Comparison of ENCODE assay signal across 27 mouse cellular contexts in genomic region chr14:110125936-110126710, GRCm38 (mm10).
DNase-seq lines count a peak whose midpoint lies in the region; ATAC-seq and TF ChIP-seq lines count a peak whose summit lies in the region.
"Had no signal": no experiment of that assay in that cellular context is flagged by ENCODE, and none has a peak within 500 bp of the region (broad histone marks: within the 10 kb centered on the region; RNA-seq: fewer than 3 reads in every experiment).

No protein-coding gene starts in this region.

- no peak overlapping the region for H3K4me2 ChIP-seq in kidney, postnatal 0 days (ENCODE audit: low read length)
- 0 out of 2 replicates have a peak overlapping the region, but pooled peaks have one; percentile 6 for H3K4me2 ChIP-seq in lung, postnatal 0 days (replicated peaks; ENCODE audit: low read depth, low read length)
- H3K4me2 ChIP-seq in limb, embryonic 14.5 days (replicated peaks; ENCODE audit: low read depth, low read length, severe bottlenecking) = no peak overlapping the region
- 0 out of 2 replicates have a peak overlapping the region, but pooled peaks have one; percentile 18 for H3K4me2 ChIP-seq in stomach, postnatal 0 days (replicated peaks; ENCODE audit: low read depth)
- H3K4me2 ChIP-seq: embryonic facial prominence, embryonic 12.5 days; hindbrain, embryonic 15.5 days; liver, embryonic 11.5 days had no signal

- H3K9me3 ChIP-seq in kidney, postnatal 0 days (replicated peaks; ENCODE audit: low read length) = no peaks in the 10 kb centered on the region
- H3K9me3 ChIP-seq in lung, postnatal 0 days (ENCODE audit: low read length) = no peaks in the 10 kb centered on the region; the same call in 1 of the 2 replicates
- no peaks in the 10 kb centered on the region for H3K9me3 ChIP-seq in limb, embryonic 14.5 days (ENCODE audit: control insufficient read depth, low read length)
- no peaks in the 10 kb centered on the region for H3K9me3 ChIP-seq in stomach, postnatal 0 days (ENCODE audit: control insufficient read depth, low read length)
- H3K9me3 ChIP-seq: embryonic facial prominence, embryonic 12.5 days; hindbrain, embryonic 10.5 days; hindbrain, embryonic 15.5 days had no signal

- no peak for TF ChIP-seq CTCF in kidney, postnatal 0 days (IDR thresholded peaks at IDR 0.05; ENCODE audit: low read depth)
- TF ChIP-seq CTCF in lung, postnatal 0 days (IDR thresholded peaks at IDR 0.05) = no peak
- TF ChIP-seq CTCF in stomach, postnatal 0 days (IDR thresholded peaks at IDR 0.05; ENCODE audit: low read depth) = no peak

- H3K27ac ChIP-seq in kidney, postnatal 0 days = no peak overlapping the region
- H3K27ac ChIP-seq in lung, postnatal 0 days (ENCODE audit: low read length) = no peak overlapping the region
- H3K27ac ChIP-seq in limb, embryonic 14.5 days (replicated peaks; ENCODE audit: low read depth, low read length) = no peak overlapping the region
- peak overlapping the region; percentile 50; the same call in 1 of the 2 replicates for H3K27ac ChIP-seq in stomach, postnatal 0 days (replicated peaks)
- H3K27ac ChIP-seq: embryonic facial prominence, embryonic 12.5 days; hindbrain, embryonic 10.5 days; hindbrain, embryonic 15.5 days; macrophage had no signal

- ATAC-seq in kidney, postnatal 0 days (replicated peaks; ENCODE audit: low FRiP score, low read depth) = no peak; the same call in 1 of the 2 replicates
- no peak for ATAC-seq in lung, postnatal 0 days
- peak; percentile 67 for ATAC-seq in limb, embryonic 14.5 days (ENCODE audit: low FRiP score, low read depth)
- ATAC-seq in stomach, postnatal 0 days (ENCODE audit: low FRiP score, low TSS enrichment) = no peak
- ATAC-seq: forebrain, embryonic 14.5 days; midbrain, embryonic 16.5 days had no signal

- H3K4me3 ChIP-seq in kidney, postnatal 0 days (replicated peaks; ENCODE audit: low read depth, low read length) = no peak overlapping the region
- H3K4me3 ChIP-seq in lung, postnatal 0 days (ENCODE audit: low read depth, low read length) = no peak overlapping the region
- H3K4me3 ChIP-seq in limb, embryonic 14.5 days (replicated peaks; ENCODE audit: low read length) = no peak overlapping the region
- H3K4me3 ChIP-seq in stomach, postnatal 0 days (ENCODE audit: low read depth, low read length) = no peak overlapping the region
- H3K4me3 ChIP-seq: embryonic facial prominence, embryonic 12.5 days; hindbrain, embryonic 10.5 days; hindbrain, embryonic 15.5 days had no signal

- peak; percentile 76 for DNase-seq in kidney, postnatal 0 days (ENCODE audit: low spot score)
- DNase-seq in kidney, adult 9 months = no peak
- no peak for DNase-seq in lung, postnatal 0 days (ENCODE audit: low spot score)
- DNase-seq in lung, postnatal 10 days = no peak
- peak; percentile 54 for DNase-seq in limb, embryonic 14.5 days (ENCODE audit: low spot score)
- DNase-seq in stomach, postnatal 0 days (ENCODE audit: low spot score) = no peak
- DNase-seq in thymus, postnatal 10 days (ENCODE audit: low spot score in 2 of 2) = no peak
- DNase-seq: adrenal gland, postnatal 25 days; B cell, adult 2 months; cerebellum, adult 11-12 months; cerebellum, adult 9-11 months; embryo, embryonic 11 days; gastrocnemius, postnatal 14 days; heart, postnatal 14 days; kidney, adult 11 months; kidney, postnatal 4 days; layer of hippocampus, postnatal 36 days; left cerebral cortex, postnatal 4 days; thymus, adult 18-20 months; thymus, postnatal 36 days had no signal

- no peaks in the 10 kb centered on the region for H3K4me1 ChIP-seq in kidney, postnatal 0 days (replicated peaks; ENCODE audit: insufficient read depth, low read length)
- H3K4me1 ChIP-seq in lung, postnatal 0 days (ENCODE audit: insufficient read depth, low read depth, low read length) = no peaks in the 10 kb centered on the region
- H3K4me1 ChIP-seq in limb, embryonic 14.5 days (ENCODE audit: control insufficient read depth, insufficient read depth, low read length) = no peaks in the 10 kb centered on the region
- no peaks in the 10 kb centered on the region for H3K4me1 ChIP-seq in stomach, postnatal 0 days (replicated peaks; ENCODE audit: control insufficient read depth, insufficient read depth)
- H3K4me1 ChIP-seq: embryonic facial prominence, embryonic 12.5 days; hindbrain, embryonic 10.5 days; hindbrain, embryonic 15.5 days had no signal

- TF ChIP-seq POLR2A in limb, embryonic 14.5 days (IDR thresholded peaks at IDR 0.05; ENCODE audit: borderline replicate concordance, extremely low read depth, insufficient read depth, insufficient read length) = no peak

- no peaks in the 10 kb centered on the region for H3K27me3 ChIP-seq in kidney, postnatal 0 days (ENCODE audit: insufficient read depth, low read length)
- H3K27me3 ChIP-seq in lung, postnatal 0 days (replicated peaks; ENCODE audit: insufficient read depth, low read length) = no peaks in the 10 kb centered on the region
- no peaks in the 10 kb centered on the region for H3K27me3 ChIP-seq in limb, embryonic 14.5 days (ENCODE audit: control insufficient read depth, insufficient read depth, low read length)
- no peaks in the 10 kb centered on the region for H3K27me3 ChIP-seq in stomach, postnatal 0 days (ENCODE audit: control insufficient read depth, insufficient read depth, low read length)
- H3K27me3 ChIP-seq: embryonic facial prominence, embryonic 12.5 days; hindbrain, embryonic 15.5 days had no signal

- H3K36me3 ChIP-seq in kidney, postnatal 0 days (ENCODE audit: insufficient read depth, low read length) = no peaks in the 10 kb centered on the region
- no peaks in the 10 kb centered on the region for H3K36me3 ChIP-seq in lung, postnatal 0 days (ENCODE audit: insufficient read depth, low read length)
- no peaks in the 10 kb centered on the region for H3K36me3 ChIP-seq in limb, embryonic 14.5 days (ENCODE audit: control insufficient read depth, insufficient read depth, low read length)
- no peaks in the 10 kb centered on the region for H3K36me3 ChIP-seq in stomach, postnatal 0 days (ENCODE audit: control insufficient read depth, insufficient read depth, low read length)
- H3K36me3 ChIP-seq: embryonic facial prominence, embryonic 12.5 days; hindbrain, embryonic 10.5 days; hindbrain, embryonic 15.5 days had no signal

- no peak for TF ChIP-seq EP300 in lung, postnatal 0 days (IDR thresholded peaks at IDR 0.05)
- TF ChIP-seq EP300 in stomach, postnatal 0 days (optimal IDR thresholded peaks at IDR 0.05) = no peak

- WGBS in kidney, postnatal 0 days = 24% methylated on average over 6 of the region's 6 CpGs
- 37% methylated on average over 6 of the region's 6 CpGs for WGBS in lung, postnatal 0 days
- WGBS in limb, embryonic 14.5 days = 20% methylated on average over 6 of the region's 6 CpGs
- 31% methylated on average over 6 of the region's 6 CpGs for WGBS in stomach, postnatal 0 days

- H3K9ac ChIP-seq in kidney, postnatal 0 days (ENCODE audit: low read depth, low read length) = no peak overlapping the region
- no peak overlapping the region for H3K9ac ChIP-seq in lung, postnatal 0 days (replicated peaks; ENCODE audit: low read depth)
- no peak overlapping the region for H3K9ac ChIP-seq in limb, embryonic 14.5 days (ENCODE audit: low read depth, low read length, severe bottlenecking)
- no peak overlapping the region for H3K9ac ChIP-seq in stomach, postnatal 0 days (ENCODE audit: low read length)
- H3K9ac ChIP-seq: embryonic facial prominence, embryonic 12.5 days; hindbrain, embryonic 15.5 days had no signal

Comparison
In these comparisons a context has a peak if more than half of its experiments do, and no peak if none do; other contexts are left out.
1. DNase-seq: peak in kidney, postnatal 0 days (single experiment) and limb, embryonic 14.5 days (single experiment); none in kidney, adult 9 months (single experiment), lung, postnatal 0 days (single experiment), lung, postnatal 10 days (single experiment), stomach, postnatal 0 days (single experiment) and thymus, postnatal 10 days (0 of 2).
2. H3K4me2 ChIP-seq: peak in lung, postnatal 0 days (single experiment) and stomach, postnatal 0 days (single experiment); none in kidney, postnatal 0 days (single experiment) and limb, embryonic 14.5 days (single experiment).